Mouse (Mus musculus) lung, postnatal 0 days (tissue): ENCODE measurements around the gene Anapc15. TPM values are rescaled to one million over a fixed set of nuclear protein-coding genes. Genes with fewer than 3 reads are reported as not detected.
"Not testable (repeated sequence)": the region's sequence is repeated elsewhere in the genome, so short reads cannot be mapped to it uniquely, and the experiment has no call there.

Source experiments
- ATAC-seq: fragments of 200-750 bp; cut with Nextera tagmentation; 2 replicates; pipeline ENCODE4 v1.8.0; 2017; ENCODE audit warnings: moderate library complexity
- DNase-seq: peaks from one replicate; pipeline ENCODE4 v3.0.0-alpha.2; 2016; ENCODE audit warnings: low spot score
- H3K27ac ChIP-seq: fragments of 300-500 bp; sonication (generic); 2 replicates; pipeline ENCODE4 v1.5.1; 2014; ENCODE audit warnings: antibody characterized with exemption, mild to moderate bottlenecking, low read length, mixed read lengths
- H3K27me3 ChIP-seq: fragments of 300-500 bp; sonication (generic); replicated peaks from 2 replicates; pipeline ENCODE4 v1.6.1; 2014; ENCODE audit warnings: low read length, mixed read lengths; ENCODE audit not compliant: insufficient read depth
- H3K36me3 ChIP-seq: fragments of 300-500 bp; sonication (generic); 2 replicates; pipeline ENCODE4 v1.6.1; 2014; ENCODE audit warnings: low read length, mixed read lengths; ENCODE audit not compliant: insufficient read depth
- H3K4me1 ChIP-seq: fragments of 300-500 bp; sonication (generic); 2 replicates; pipeline ENCODE4 v1.6.1; 2014; ENCODE audit warnings: antibody characterized with exemption, low read depth, low read length, mixed read lengths; ENCODE audit not compliant: insufficient read depth
- H3K4me2 ChIP-seq: fragments of 300-500 bp; sonication (generic); replicated peaks from 2 replicates; pipeline ENCODE4 v1.6.1; 2014; ENCODE audit warnings: low read depth, mild to moderate bottlenecking, low read length, moderate library complexity, mixed read lengths
- H3K4me3 ChIP-seq: fragments of 300-500 bp; sonication (generic); 2 replicates; pipeline ENCODE4 v1.5.1; 2014; ENCODE audit warnings: low read depth, low read length
- H3K9ac ChIP-seq: fragments of 300-500 bp; sonication (generic); replicated peaks from 2 replicates; pipeline ENCODE4 v1.6.1; 2014; ENCODE audit warnings: low read depth, mild to moderate bottlenecking
- H3K9me3 ChIP-seq: fragments of 300-500 bp; sonication (generic); 2 replicates; pipeline ENCODE4 v1.6.1; 2016; ENCODE audit warnings: low read length, mixed read lengths
- CTCF ChIP-seq: IDR thresholded peaks from 2 replicates; pipeline ENCODE4 v1.5.1; 2016; ENCODE audit warnings: antibody characterized with exemption, mild to moderate bottlenecking
- EP300 ChIP-seq: IDR thresholded peaks from 2 replicates; pipeline ENCODE4 v1.6.1; 2016; ENCODE audit warnings: antibody characterized with exemption, mild to moderate bottlenecking, control low read depth
- WGBS: fragments of 180-500 bp; shearing (Covaris S2); extraction: QIAGEN DNeasy Blood & Tissue Kit; methylation state at CpG from one replicate; pipeline ENCODE4 v1.1.7; 2014; 5-methylcytosine and 5-hydroxymethylcytosine counted together
- polyA plus RNA-seq: library from polyadenylated mRNA; unstranded; fragments of >200 nt; fragmentation: Nextera tagmentation; extraction: Ambion mirVana; gene quantifications from 2 replicates; pipeline ENCODE4 v1.2.1, GENCODE M21; 2015

The Anapc15 gene
- polyA plus RNA-seq, 1 experiment from 2014 or later, result 28.8 TPM

GRCm38 (mm10) chr7:101918071-101918470 lies 54.6 kb downstream of the Anapc15 start:
- no peaks in the 10 kb centered on the region for H3K27me3 ChIP-seq
- H3K4me2 ChIP-seq, result no peak overlapping the region
- H3K9ac ChIP-seq, result no peak overlapping the region
- peak; percentile 80 for ATAC-seq
- WGBS, result 11% methylated on average over 1 of the region's 1 CpGs
- no peaks in the 10 kb centered on the region for H3K4me1 ChIP-seq
- no peak overlapping the region for H3K27ac ChIP-seq
- 0 out of 2 replicates have a peak, but pooled peaks cover 4% of the 10 kb centered on the region for H3K36me3 ChIP-seq
- peak; percentile 65 for DNase-seq
- no peaks in the 10 kb centered on the region for H3K9me3 ChIP-seq
- H3K4me3 ChIP-seq, result no peak overlapping the region
- TF ChIP-seq EP300, result no peak
- TF ChIP-seq CTCF, result peak; percentile 94

GRCm38 (mm10) chr7:101925892-101926291 lies 62.4 kb downstream of the Anapc15 start:
- TF ChIP-seq CTCF, result peak; percentile 16; the same call in 1 of the 2 replicates
- not testable (repeated sequence) for H3K27ac ChIP-seq, H3K4me1 ChIP-seq, H3K27me3 ChIP-seq, H3K9ac ChIP-seq, H3K4me2 ChIP-seq, ATAC-seq, H3K36me3 ChIP-seq, H3K9me3 ChIP-seq, H3K4me3 ChIP-seq, DNase-seq

- no peak overlapping the region for H3K4me3 ChIP-seq
- WGBS, result 63% methylated on average over 3 of the region's 3 CpGs
- no peak overlapping the region for H3K9ac ChIP-seq
- no peak for TF ChIP-seq EP300
- no peak for TF ChIP-seq CTCF
- H3K27me3 ChIP-seq, result no peaks in the 10 kb centered on the region
- no peaks in the 10 kb centered on the region for H3K36me3 ChIP-seq
- no peak overlapping the region for H3K27ac ChIP-seq
- no peaks in the 10 kb centered on the region for H3K4me1 ChIP-seq
- H3K4me2 ChIP-seq, result no peak overlapping the region
- DNase-seq, result no peak
- H3K9me3 ChIP-seq, result no peaks in the 10 kb centered on the region
- ATAC-seq, result no peak
Observed at GRCm38 (mm10) chr7:101928093-101928492, 64.6 kb downstream of the Anapc15 start.

GRCm38 (mm10) chr7:101932551-101932950 lies 69.0 kb downstream of the Anapc15 start:
- Histone ChIP-seq H3K36me3 (no peaks in the 10 kb centered on the region), H3K4me3 (no peak overlapping the region), H3K4me1 (no peaks in the 10 kb centered on the region; the same call in 1 of the 2 replicates), H3K9me3 (no peaks in the 10 kb centered on the region), H3K27me3 (no peaks in the 10 kb centered on the region), H3K9ac (peak overlapping the region; percentile 67; the same call in 1 of the 2 replicates), H3K4me2 (peak overlapping the region; percentile 77; the same call in 1 of the 2 replicates), H3K27ac (peak overlapping the region; percentile 70)
- ATAC-seq, result no peak
- 0 out of 2 replicates have a peak, but pooled peaks have one; percentile 52 for TF ChIP-seq EP300
- TF ChIP-seq CTCF, result no peak
- DNase-seq, result peak; percentile 75
- 41% methylated on average over 1 of the region's 1 CpGs for WGBS

GRCm38 (mm10) chr7:101933300-101933699 lies 69.8 kb downstream of the Anapc15 start:
- Histone ChIP-seq H3K27me3 (no peaks in the 10 kb centered on the region), H3K36me3 (no peaks in the 10 kb centered on the region), H3K9ac (peak overlapping the region; percentile 67), H3K9me3 (no peaks in the 10 kb centered on the region), H3K4me3 (peak overlapping the region; percentile 69), H3K4me2 (peak overlapping the region; percentile 77), H3K27ac (peak overlapping the region; percentile 70), H3K4me1 (no peaks in the 10 kb centered on the region; the same call in 1 of the 2 replicates)
- ATAC-seq, result peak; percentile 42
- no peak for TF ChIP-seq CTCF
- TF ChIP-seq EP300, result no peak; the same call in 1 of the 2 replicates
- DNase-seq, result no peak
- WGBS, result 2% methylated on average over 15 of the region's 15 CpGs

- peak within 1 kb of the TSS; percentile 67 for H3K9ac ChIP-seq
- peak; percentile 98 for ATAC-seq
- no peaks in the 10 kb centered on the region for H3K9me3 ChIP-seq
- peak; percentile 99 for DNase-seq
- no peaks in the 10 kb centered on the region for H3K36me3 ChIP-seq
- WGBS, result 2% methylated on average over 40 of the region's 40 CpGs
- peak within 1 kb of the TSS; percentile 69 for H3K4me3 ChIP-seq
- H3K27ac ChIP-seq, result peak within 1 kb of the TSS; percentile 86
- H3K4me1 ChIP-seq, result no peaks in the 10 kb centered on the region; the same call in 1 of the 2 replicates
- TF ChIP-seq EP300 (peak; percentile 4), CTCF (no peak)
- H3K4me2 ChIP-seq, result peak within 1 kb of the TSS; percentile 77
- H3K27me3 ChIP-seq, result no peaks in the 10 kb centered on the region
Observed at GRCm38 (mm10) chr7:101933751-101934240, 70.3 kb downstream of the Anapc15 start, which contains the start of the genes Lrrc51 and Numa1. Lrrc51 (minus strand) TSS chr7:101933895. Numa1 (plus strand) TSS chr7:101934111.
